Mouse (Mus musculus): ENCODE data around the gene Slc11a2. TPM values are rescaled to one million over a fixed set of nuclear protein-coding genes. Genes with fewer than 3 reads are reported as not detected.

Gene Slc11a2
- polyA plus RNA-seq, 1 experiment from 2014 or later: 15.0 TPM

DNA sequence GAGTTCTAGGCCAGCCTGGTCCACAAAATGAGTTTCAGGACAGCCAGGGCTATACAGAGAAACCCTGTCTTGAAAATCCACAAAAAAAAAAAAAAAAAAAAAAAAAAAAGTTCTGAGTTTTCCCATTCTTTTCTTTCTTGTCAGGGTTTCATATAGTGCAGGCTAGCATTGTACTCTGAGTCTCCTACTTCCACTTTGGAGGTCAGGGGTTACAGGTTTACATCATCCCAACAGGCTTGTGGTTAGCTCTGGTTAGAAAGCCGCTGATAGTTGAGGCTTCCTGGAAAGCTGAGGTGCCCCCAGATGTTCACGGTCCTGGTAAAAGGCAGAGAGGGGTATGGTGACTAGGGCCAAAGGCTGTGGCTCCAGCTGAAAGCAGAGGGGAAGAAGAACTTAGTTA lies 22.0 kb upstream of the Slc11a2 start:
- TF ChIP-seq EP300 (IDR thresholded peaks at IDR 0.05; ENCODE audit: low read depth): no peak
- no peak for TF ChIP-seq CTCF (IDR thresholded peaks at IDR 0.05; ENCODE audit: low read depth)

GRCm38 (mm10) chr15:100443126-100443922 lies 18.5 kb upstream of the Slc11a2 start:
- 2% methylated on average over 21 of the region's 31 CpGs for WGBS (ENCODE audit: insufficient replicate concordance)

More for the DNA sequence above, 22.0 kb upstream of the Slc11a2 start:
- 26% methylated on average over 2 of the region's 2 CpGs for WGBS (ENCODE audit: insufficient replicate concordance)
- H3K4me2 ChIP-seq (ENCODE audit: low read depth, low read length): no peak overlapping the region
- H3K9me3 ChIP-seq (ENCODE audit: low read length): no peaks in the 10 kb centered on the region
- H3K9ac ChIP-seq (replicated peaks): no peak overlapping the region
- H3K4me1 ChIP-seq (ENCODE audit: insufficient read depth): peaks cover 9% of the 10 kb centered on the region
- no peak for ATAC-seq
- H3K4me3 ChIP-seq (ENCODE audit: low read depth, low read length): no peak overlapping the region
- no peak overlapping the region for H3K27ac ChIP-seq (ENCODE audit: low read depth)
- no peak for DNase-seq
- no peaks in the 10 kb centered on the region for H3K27me3 ChIP-seq (ENCODE audit: insufficient read depth, low read length)
- H3K36me3 ChIP-seq (replicated peaks; ENCODE audit: insufficient read depth, low read length): no peaks in the 10 kb centered on the region

DNA sequence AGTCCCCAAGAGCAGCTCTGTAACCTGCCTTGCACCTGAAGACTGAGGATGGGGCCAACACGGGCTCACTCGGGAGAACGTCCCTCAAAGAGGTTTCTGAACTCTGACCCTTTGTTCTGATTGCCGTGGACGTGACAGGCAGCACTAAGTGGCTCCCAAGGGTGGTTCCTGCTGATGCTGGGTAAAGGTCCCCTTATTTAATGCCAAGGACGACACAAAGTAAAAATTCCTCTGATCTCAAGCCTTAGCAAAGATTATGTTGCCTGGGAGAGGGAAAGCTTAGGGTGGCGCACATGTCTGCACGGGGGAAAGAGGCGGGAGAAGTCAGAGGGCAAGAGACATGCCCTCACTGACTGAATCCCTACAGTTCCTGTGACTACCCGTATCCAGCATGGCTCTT lies 11.6 kb upstream of the Slc11a2 start:
- no peak for TF ChIP-seq CTCF (IDR thresholded peaks at IDR 0.05; ENCODE audit: low read depth)
- no peak for TF ChIP-seq EP300 (IDR thresholded peaks at IDR 0.05; ENCODE audit: low read depth)
- no peak overlapping the region for H3K9ac ChIP-seq (replicated peaks)
- peak; percentile 35; the same call in 1 of the 2 replicates for ATAC-seq
- H3K4me2 ChIP-seq (ENCODE audit: low read depth, low read length): no peak overlapping the region
- no peak for DNase-seq
- no peaks in the 10 kb centered on the region for H3K9me3 ChIP-seq (ENCODE audit: low read length)
- H3K4me1 ChIP-seq (ENCODE audit: insufficient read depth): peaks cover 9% of the 10 kb centered on the region; the same call in 1 of the 2 replicates
- H3K36me3 ChIP-seq (replicated peaks; ENCODE audit: insufficient read depth, low read length): no peaks in the 10 kb centered on the region
- WGBS (ENCODE audit: insufficient replicate concordance): 57% methylated on average over 10 of the region's 10 CpGs
- 0 out of 2 replicates have a peak overlapping the region, but pooled peaks have one; percentile 44 for H3K27ac ChIP-seq (ENCODE audit: low read depth)
- H3K4me3 ChIP-seq (ENCODE audit: low read depth, low read length): no peak overlapping the region
- no peaks in the 10 kb centered on the region for H3K27me3 ChIP-seq (ENCODE audit: insufficient read depth, low read length)

More at GRCm38 (mm10) chr15:100443126-100443922, 18.5 kb upstream of the Slc11a2 start:
- Histone ChIP-seq H3K9ac (replicated peaks) (peak overlapping the region; percentile 63), H3K4me1 (ENCODE audit: insufficient read depth) (peaks cover 9% of the 10 kb centered on the region), H3K27me3 (ENCODE audit: insufficient read depth, low read length) (no peaks in the 10 kb centered on the region), H3K4me2 (ENCODE audit: low read depth, low read length) (peak overlapping the region; percentile 78), H3K36me3 (replicated peaks; ENCODE audit: insufficient read depth, low read length) (no peaks in the 10 kb centered on the region), H3K4me3 (ENCODE audit: low read depth, low read length) (peak overlapping the region; percentile 42), H3K9me3 (ENCODE audit: low read length) (no peaks in the 10 kb centered on the region), H3K27ac (ENCODE audit: low read depth) (peak overlapping the region; percentile 76)
- TF ChIP-seq CTCF (IDR thresholded peaks at IDR 0.05; ENCODE audit: low read depth): no peak
- no peak for TF ChIP-seq EP300 (IDR thresholded peaks at IDR 0.05; ENCODE audit: low read depth)
- DNase-seq: peak; percentile 87
- ATAC-seq: peak; percentile 97

GRCm38 (mm10) chr15:100436112-100436511 lies 11.2 kb upstream of the Slc11a2 start:
- no peak for TF ChIP-seq CTCF (IDR thresholded peaks at IDR 0.05; ENCODE audit: low read depth)
- no peak for TF ChIP-seq EP300 (IDR thresholded peaks at IDR 0.05; ENCODE audit: low read depth)
- H3K27ac ChIP-seq (ENCODE audit: low read depth): 0 out of 2 replicates have a peak overlapping the region, but pooled peaks have one; percentile 44
- peak; percentile 43; the same call in 1 of the 2 replicates for ATAC-seq
- 33% methylated on average over 4 of the region's 4 CpGs for WGBS (ENCODE audit: insufficient replicate concordance)
- DNase-seq: no peak
- H3K27me3 ChIP-seq (ENCODE audit: insufficient read depth, low read length): no peaks in the 10 kb centered on the region
- H3K9ac ChIP-seq (replicated peaks): no peak overlapping the region
- no peaks in the 10 kb centered on the region for H3K36me3 ChIP-seq (replicated peaks; ENCODE audit: insufficient read depth, low read length)
- H3K4me1 ChIP-seq (ENCODE audit: insufficient read depth): peaks cover 9% of the 10 kb centered on the region; the same call in 1 of the 2 replicates
- H3K4me3 ChIP-seq (ENCODE audit: low read depth, low read length): no peak overlapping the region
- no peak overlapping the region for H3K4me2 ChIP-seq (ENCODE audit: low read depth, low read length)
- no peaks in the 10 kb centered on the region for H3K9me3 ChIP-seq (ENCODE audit: low read length)

GRCm38 (mm10) chr15:100433234-100433633 lies 8.4 kb upstream of the Slc11a2 start:
- TF ChIP-seq CTCF (IDR thresholded peaks at IDR 0.05; ENCODE audit: low read depth): no peak
- TF ChIP-seq EP300 (IDR thresholded peaks at IDR 0.05; ENCODE audit: low read depth): peak; percentile 49
- Histone ChIP-seq H3K36me3 (replicated peaks; ENCODE audit: insufficient read depth, low read length) (no peaks in the 10 kb centered on the region), H3K27ac (ENCODE audit: low read depth) (no peak overlapping the region), H3K4me2 (ENCODE audit: low read depth, low read length) (no peak overlapping the region), H3K27me3 (ENCODE audit: insufficient read depth, low read length) (no peaks in the 10 kb centered on the region), H3K9me3 (ENCODE audit: low read length) (no peaks in the 10 kb centered on the region), H3K4me1 (ENCODE audit: insufficient read depth) (peaks cover 9% of the 10 kb centered on the region; the same call in 1 of the 2 replicates), H3K4me3 (ENCODE audit: low read depth, low read length) (no peak overlapping the region), H3K9ac (replicated peaks) (no peak overlapping the region)
- WGBS (ENCODE audit: insufficient replicate concordance): 57% methylated on average over 4 of the region's 4 CpGs
- ATAC-seq (peak; percentile 82), DNase-seq (no peak)

DNA sequence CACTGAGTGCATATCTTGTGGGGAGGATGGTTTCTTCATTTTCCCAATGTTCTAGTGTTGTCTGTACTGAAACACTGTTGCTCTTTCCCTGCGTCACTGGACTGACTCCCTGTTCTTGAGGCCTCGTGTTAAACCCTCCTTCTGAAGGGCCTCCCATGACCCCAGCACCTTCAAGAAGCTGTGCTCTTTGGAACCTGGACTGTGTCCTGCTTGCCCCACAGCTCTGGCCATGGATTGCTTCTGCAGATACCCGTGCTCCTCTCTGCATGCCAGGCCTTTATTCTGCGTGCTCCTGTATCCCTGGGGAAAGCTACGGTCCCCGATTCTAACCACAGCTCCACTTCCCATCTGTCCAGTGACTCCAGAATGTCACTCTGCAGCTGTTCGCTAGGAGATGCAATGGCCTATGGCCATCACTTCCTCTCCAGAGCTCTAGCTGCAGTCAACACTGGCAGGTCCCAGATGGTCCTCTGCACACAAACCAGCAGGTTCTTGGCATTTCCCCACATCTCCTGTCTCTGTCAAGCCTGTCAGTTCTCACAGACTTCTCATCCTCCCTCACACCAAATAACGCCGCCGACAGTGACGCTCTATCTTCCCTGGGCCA lies 5.2 kb upstream of the Slc11a2 start:
- DNase-seq: no peak
- no peak overlapping the region for H3K27ac ChIP-seq (ENCODE audit: low read depth)

More for the DNA sequence above, 5.2 kb upstream of the Slc11a2 start:
- H3K36me3 ChIP-seq (replicated peaks; ENCODE audit: insufficient read depth, low read length): no peaks in the 10 kb centered on the region
- TF ChIP-seq EP300 (IDR thresholded peaks at IDR 0.05; ENCODE audit: low read depth) (no peak), CTCF (IDR thresholded peaks at IDR 0.05; ENCODE audit: low read depth) (no peak)
- no peaks in the 10 kb centered on the region for H3K27me3 ChIP-seq (ENCODE audit: insufficient read depth, low read length)
- H3K4me2 ChIP-seq (ENCODE audit: low read depth, low read length): no peak overlapping the region
- WGBS (ENCODE audit: insufficient replicate concordance): 60% methylated on average over 11 of the region's 11 CpGs
- no peak for ATAC-seq
- H3K9me3 ChIP-seq (ENCODE audit: low read length): no peaks in the 10 kb centered on the region
- no peak overlapping the region for H3K4me3 ChIP-seq (ENCODE audit: low read depth, low read length)
- H3K4me1 ChIP-seq (ENCODE audit: insufficient read depth): peaks cover 3% of the 10 kb centered on the region; the same call in 1 of the 2 replicates
- H3K9ac ChIP-seq (replicated peaks): no peak overlapping the region

Measured in liver, postnatal 0 days (tissue).